Mouse (Mus musculus) A20 (cell line): Measurements from ENCODE around the gene Lyrm7.
"Not testable (repeated sequence)": the region's sequence is repeated elsewhere in the genome, so short reads cannot be mapped to it uniquely, and the experiment has no call there.

Source experiments
- DNase-seq: peaks from one replicate; pipeline ENCODE4 v3.0.0-alpha.2; 2011; ENCODE audit warnings: low read depth, low spot score

Lyrm7 gene

DNA sequence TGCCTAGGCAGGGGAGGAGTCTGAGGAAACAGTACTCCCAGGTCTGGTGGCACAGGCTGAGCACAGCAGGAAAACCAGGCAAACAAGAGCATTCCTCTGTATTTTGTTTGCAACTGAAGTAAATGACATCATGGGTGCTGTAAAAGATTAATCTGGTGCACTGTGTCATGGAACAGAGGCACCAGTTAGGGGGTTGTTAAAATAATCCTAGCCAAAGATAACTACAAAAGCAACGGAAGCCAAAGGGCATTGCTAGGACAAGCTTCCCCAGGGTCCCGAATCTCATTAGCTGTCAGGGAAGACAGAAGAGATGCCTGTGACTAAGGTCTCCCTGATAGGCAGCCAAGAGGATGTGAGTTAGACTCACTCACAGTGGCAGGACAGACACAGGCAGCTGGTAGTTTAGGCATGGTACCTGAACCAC lies 20.3 kb upstream of the Lyrm7 start:
- DNase-seq: no peak

- no peak for DNase-seq
These were observed 19.2 kb upstream of the Lyrm7 start for GRCm38 (mm10) chr11:54879922-54880321.

DNA sequence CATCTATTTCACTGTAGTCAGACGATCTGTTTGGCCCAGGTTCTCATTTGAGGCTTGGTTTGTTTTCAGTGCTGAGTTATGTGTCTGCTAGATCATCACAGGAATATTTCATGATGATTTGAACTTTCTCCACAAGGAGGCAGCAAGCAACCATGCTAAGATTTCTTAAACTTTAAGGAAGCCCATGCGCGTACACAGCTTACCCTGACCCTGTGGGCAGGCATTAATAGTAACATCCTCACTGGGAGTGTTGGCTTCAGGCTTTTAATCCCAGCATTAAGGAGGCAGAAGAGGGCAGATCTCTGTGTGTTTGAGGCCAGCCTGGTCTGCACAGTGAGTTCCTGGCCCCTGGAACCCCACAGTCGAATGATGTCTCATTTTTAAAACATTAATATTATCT lies 18.7 kb upstream of the Lyrm7 start:
- DNase-seq: peak; percentile 85

- DNase-seq: peak; percentile 51
These were observed 18.2 kb upstream of the Lyrm7 start for GRCm38 (mm10) chr11:54878893-54879292.

DNA sequence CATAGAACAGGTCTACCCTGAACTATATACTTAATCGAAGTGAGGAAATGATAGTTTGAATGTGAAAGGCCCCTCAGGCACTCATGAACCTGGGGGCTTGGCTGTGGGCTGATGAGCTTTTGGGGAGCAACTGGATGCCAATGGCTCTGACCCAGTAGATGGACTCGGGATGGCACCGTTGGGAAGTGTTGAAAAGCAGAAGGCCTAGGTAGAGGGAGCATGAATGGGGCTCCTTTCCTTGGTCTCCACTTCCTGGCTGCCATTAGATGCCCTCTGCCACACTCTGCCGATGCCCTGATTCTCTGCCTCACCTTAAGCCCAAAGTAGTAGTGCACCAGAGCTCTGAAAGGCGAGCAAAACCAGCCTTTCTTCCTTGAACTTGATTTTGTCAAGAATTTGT lies 15.3 kb upstream of the Lyrm7 start:
- DNase-seq: no peak

GRCm38 (mm10) chr11:54871831-54872537 lies 11.3 kb upstream of the Lyrm7 start:
- no peak for DNase-seq

DNA sequence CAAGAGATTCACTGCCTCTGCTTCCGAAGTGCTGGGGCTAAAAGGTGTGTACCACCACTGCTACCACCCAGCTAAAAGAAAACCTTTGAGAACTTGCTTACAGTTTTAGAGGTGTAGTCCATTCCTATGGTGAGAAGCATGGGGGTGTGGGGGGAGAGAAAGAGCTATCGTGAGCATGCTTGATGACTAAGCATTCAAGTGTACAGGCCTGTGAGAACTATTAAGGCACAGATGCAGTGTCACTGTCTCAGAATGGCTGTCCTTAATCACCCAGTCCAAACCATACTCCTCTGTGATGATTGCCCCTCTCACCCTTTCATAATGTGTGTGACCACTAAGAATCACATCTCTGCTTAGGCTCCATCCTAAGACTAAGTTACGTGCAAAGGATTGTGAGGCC lies 8.6 kb upstream of the Lyrm7 start:
- no peak for DNase-seq

- no peak for DNase-seq
These were observed 7.7 kb upstream of the Lyrm7 start for GRCm38 (mm10) chr11:54868445-54868844.

DNA sequence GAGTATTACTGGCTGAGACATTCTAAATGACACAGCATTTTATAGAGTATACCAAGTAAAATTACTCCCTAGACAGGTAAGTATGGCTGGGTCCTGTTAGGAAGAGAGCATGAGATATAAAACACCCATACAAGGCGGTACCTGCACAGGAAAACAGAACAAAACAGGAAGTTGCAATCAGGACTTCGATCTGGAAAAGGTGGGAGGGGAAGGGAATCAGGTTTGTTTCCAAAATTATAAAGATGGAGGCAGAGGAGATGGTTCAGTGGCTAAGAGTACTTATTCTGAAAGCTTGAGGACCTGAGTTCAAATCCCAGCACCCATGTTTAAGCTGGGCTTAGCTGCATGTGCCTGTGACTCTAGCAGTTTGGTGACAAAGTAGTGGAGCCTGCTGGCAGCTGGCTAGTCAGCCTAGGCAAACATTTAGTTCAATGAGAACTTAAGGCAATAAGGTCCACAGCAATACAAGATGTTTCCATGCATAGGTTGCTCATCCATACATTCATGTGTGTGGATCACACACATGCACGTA lies 7.3 kb upstream of the Lyrm7 start:
- peak; percentile 32 for DNase-seq

- peak; percentile 68 for DNase-seq
These were observed 6.3 kb upstream of the Lyrm7 start for GRCm38 (mm10) chr11:54867049-54867385.

DNA sequence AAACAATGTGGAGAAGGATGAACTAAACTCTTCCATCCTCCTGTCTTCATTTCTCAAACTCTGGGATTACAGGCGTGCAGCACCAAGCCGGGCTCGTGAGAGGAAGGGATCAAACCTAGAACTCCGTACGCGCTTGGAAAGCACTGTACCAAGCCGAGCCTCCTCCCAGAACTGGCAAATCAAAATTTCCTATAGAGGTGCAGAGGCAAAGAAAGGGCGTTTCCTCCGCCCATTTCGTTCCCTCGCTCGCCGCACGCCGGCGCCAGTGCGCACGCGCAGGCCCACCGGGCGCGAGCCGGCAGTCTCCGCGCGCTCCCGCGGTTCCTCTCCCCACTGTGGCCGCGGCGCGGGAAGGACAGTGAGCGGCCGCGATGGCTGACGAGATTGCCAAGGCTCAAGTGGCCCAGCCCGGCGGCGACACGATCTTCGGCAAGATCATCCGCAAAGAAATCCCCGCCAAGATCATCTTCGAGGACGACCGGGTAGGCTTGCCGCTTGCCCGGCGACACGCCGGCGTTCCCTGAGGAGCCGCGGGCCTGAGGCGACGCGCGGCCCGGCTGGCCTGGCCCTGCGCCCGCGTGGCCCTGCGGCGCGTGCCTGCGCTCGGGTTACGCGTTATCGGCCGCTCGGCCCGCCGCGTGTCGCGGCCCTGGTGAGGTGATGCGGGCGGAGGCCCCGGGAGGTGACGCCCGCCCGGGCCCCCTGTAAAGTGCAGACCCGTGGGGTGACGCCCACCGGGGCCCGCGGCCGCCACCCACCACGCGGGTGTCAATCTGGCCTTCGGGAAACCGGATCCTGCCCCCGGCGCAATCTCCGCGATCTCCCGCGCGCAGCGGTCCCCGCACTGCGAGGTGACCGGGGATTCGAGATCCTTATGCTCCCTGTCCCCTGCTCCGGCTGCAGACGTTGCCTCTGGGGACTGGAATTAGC lies 5.7 kb upstream of the Lyrm7 start, which contains the start of gene Hint1:
Hint1 (plus strand) TSS at position 265 of the 930 bp plus-strand sequence.
- DNase-seq: peak; percentile 93

- no peak for DNase-seq
These were observed 4.8 kb upstream of the Lyrm7 start for GRCm38 (mm10) chr11:54865330-54866085.

- peak; percentile 64 for DNase-seq
These were observed 2.2 kb upstream of the Lyrm7 start for GRCm38 (mm10) chr11:54862621-54863520.

DNA sequence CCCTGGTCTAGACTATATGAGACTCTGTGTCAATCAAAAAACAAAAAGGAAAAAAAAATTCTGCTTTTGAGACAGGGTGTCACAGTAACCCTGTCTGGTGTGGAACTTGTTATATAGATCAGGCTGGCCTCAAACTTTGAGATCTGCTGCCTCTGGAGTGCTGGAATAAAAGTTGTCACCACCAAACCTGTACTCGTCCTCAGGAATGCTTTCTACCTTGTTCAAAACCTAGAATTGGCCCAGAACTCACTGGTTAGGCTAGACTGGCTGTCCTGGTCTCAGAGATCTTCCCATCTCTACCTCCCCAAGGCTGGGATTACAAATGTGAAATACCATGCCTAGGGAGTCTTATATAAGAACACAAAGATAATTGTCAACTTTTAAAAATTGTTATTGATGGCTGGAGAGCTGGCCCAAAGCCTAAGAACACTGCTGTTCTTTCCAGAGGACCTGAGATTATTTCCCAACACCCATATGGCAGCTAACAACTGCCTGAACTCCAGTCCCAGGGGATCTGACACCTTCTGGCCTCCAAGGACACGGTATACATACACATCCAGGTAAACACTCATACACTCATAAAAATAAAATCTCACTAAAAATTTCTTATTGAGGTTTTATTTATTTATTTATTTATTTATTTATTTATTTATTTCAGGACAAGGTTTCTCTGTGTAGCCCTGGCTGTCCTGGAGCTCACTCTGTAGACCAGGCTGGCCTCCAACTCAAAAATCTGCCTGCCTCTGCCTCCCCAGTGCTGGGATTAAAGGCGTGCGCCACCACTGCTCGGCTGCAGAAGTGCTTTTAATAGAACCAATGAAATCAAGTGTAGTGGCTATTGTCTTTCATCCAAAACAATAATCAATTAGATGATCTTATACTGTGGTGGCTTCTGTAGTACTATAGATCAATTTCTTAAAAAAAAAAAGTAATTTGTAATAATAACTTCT lies 1.0 kb upstream of the Lyrm7 start:
- peak; percentile 27 for DNase-seq

GRCm38 (mm10) chr11:54859322-54860165 lies 1.2 kb downstream of the Lyrm7 start:
- peak; percentile 82 for DNase-seq

DNA sequence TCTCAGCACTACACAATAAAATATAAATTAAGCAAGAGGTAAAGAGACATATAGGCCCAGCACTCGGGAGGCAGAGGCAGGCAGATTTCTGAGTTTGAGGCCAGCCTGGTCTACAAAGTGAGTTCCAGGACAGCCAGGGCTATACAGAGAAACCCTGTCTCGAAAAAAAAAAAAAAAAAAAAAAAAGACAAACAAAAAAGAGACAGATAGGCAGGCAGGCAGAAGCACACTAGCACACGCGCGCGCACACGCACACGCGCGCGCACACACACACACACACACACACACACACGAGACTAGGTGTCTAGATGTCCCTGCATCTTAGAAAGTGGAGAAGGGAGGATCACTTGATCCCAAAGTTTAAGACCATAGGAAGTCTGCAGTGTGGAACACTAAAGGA lies 1.8 kb downstream of the Lyrm7 start:
- DNase-seq: not testable (repeated sequence)

GRCm38 (mm10) chr11:54851656-54852055 lies 9.1 kb downstream of the Lyrm7 start:
- no peak for DNase-seq

DNA sequence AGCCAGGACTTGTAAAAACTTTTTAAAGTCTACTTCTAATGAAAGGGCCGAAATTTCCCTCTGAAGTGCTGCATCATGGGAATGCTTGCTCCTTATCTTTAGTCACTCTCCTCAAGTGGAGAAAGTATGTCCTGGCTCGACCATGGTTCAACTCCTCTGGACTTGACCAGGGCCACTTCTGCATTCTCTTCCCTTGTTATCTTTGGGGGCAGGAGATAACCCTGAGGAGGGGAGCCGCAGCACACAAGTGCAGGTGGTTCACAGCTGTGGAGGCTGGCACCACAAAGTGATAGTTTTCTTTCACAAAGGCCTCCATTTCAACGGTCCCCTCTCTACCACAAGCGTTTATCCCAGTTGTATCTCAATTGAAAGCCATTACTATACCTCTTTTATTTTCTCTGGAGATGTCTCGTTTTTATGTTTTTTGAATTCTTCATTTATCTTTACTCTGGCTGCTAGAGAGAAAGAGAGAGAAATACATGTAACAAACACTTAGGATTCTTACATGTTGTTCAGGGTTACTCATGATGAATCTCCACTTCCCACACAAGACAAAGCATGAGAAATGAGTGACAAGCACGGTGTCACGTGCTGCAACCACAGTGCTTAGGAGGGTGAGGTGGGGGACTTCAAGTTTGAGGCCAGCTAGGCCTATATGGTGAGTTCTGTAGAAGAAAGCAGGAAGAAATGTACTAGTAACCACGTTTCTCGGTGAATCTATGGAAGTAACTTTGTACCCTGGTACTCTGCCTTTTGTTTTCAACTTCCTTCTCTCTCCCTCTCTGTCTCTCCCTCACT lies 10.6 kb downstream of the Lyrm7 start:
- peak; percentile 38 for DNase-seq
